Mouse (Mus musculus): ENCODE results near the gene Smad3. TPM values are rescaled to one million over a fixed set of nuclear protein-coding genes. Genes with fewer than 3 reads are reported as not detected.

Smad3 gene
- polyA plus RNA-seq, 1 experiment: not detected

- 95% methylated on average over 4 of the region's 4 CpGs for WGBS
- TF ChIP-seq POLR2A (IDR thresholded peaks at IDR 0.05; ENCODE audit: insufficient read depth, low read depth, low read length) (no peak), CTCF (IDR thresholded peaks at IDR 0.05; ENCODE audit: insufficient read depth, low read depth, low read length) (no peak)
- H3K4me1 ChIP-seq (ENCODE audit: control insufficient read depth, insufficient read depth, low read length): peaks cover 52% of the 10 kb centered on the region
These were observed 6.5 kb downstream of the Smad3 start for GRCm38 (mm10) chr9:63751325-63751724.

GRCm38 (mm10) chr9:63750360-63750974, 7.3 kb downstream of the Smad3 start:
- H3K27ac ChIP-seq (ENCODE audit: insufficient read depth, low read depth, low read length): no peak overlapping the region
- WGBS: 53% methylated on average over 10 of the region's 10 CpGs
- no peak overlapping the region for H3K4me3 ChIP-seq (ENCODE audit: insufficient read depth, low read depth, low read length)
- no peak for TF ChIP-seq POLR2A (IDR thresholded peaks at IDR 0.05; ENCODE audit: insufficient read depth, low read depth, low read length)
- no peak for TF ChIP-seq CTCF (IDR thresholded peaks at IDR 0.05; ENCODE audit: insufficient read depth, low read depth, low read length)
- H3K4me1 ChIP-seq (ENCODE audit: control insufficient read depth, insufficient read depth, low read length): peaks cover 53% of the 10 kb centered on the region

More at GRCm38 (mm10) chr9:63751325-63751724, 6.5 kb downstream of the Smad3 start:
- H3K27ac ChIP-seq (ENCODE audit: insufficient read depth, low read depth, low read length): no peak overlapping the region
- no peak overlapping the region for H3K4me3 ChIP-seq (ENCODE audit: insufficient read depth, low read depth, low read length)

- no peak for TF ChIP-seq POLR2A (IDR thresholded peaks at IDR 0.05; ENCODE audit: insufficient read depth, low read depth, low read length)
- no peak for TF ChIP-seq CTCF (IDR thresholded peaks at IDR 0.05; ENCODE audit: insufficient read depth, low read depth, low read length)
- whole genome bisulfite sequencing: 36% methylated on average over 15 of the region's 15 CpGs
- Histone ChIP-seq H3K4me3 (ENCODE audit: insufficient read depth, low read depth, low read length) (no peak overlapping the region), H3K4me1 (ENCODE audit: control insufficient read depth, insufficient read depth, low read length) (peaks cover 50% of the 10 kb centered on the region), H3K27ac (ENCODE audit: insufficient read depth, low read depth, low read length) (no peak overlapping the region)
These were observed 8.4 kb downstream of the Smad3 start for GRCm38 (mm10) chr9:63749296-63749915.

- Histone ChIP-seq H3K4me1 (ENCODE audit: control insufficient read depth, insufficient read depth, low read length) (peaks cover 54% of the 10 kb centered on the region), H3K27ac (ENCODE audit: insufficient read depth, low read depth, low read length) (no peak overlapping the region), H3K4me3 (ENCODE audit: insufficient read depth, low read depth, low read length) (no peak overlapping the region)
- WGBS: 84% methylated on average over 9 of the region's 9 CpGs
- TF ChIP-seq POLR2A (IDR thresholded peaks at IDR 0.05; ENCODE audit: insufficient read depth, low read depth, low read length) (no peak), CTCF (IDR thresholded peaks at IDR 0.05; ENCODE audit: insufficient read depth, low read depth, low read length) (no peak)
These were observed 10.0 kb downstream of the Smad3 start for GRCm38 (mm10) chr9:63747645-63748295.

GRCm38 (mm10) chr9:63746980-63747379, 10.8 kb downstream of the Smad3 start:
- WGBS: 98% methylated on average over 3 of the region's 3 CpGs
- no peak for TF ChIP-seq POLR2A (IDR thresholded peaks at IDR 0.05; ENCODE audit: insufficient read depth, low read depth, low read length)
- no peak for TF ChIP-seq CTCF (IDR thresholded peaks at IDR 0.05; ENCODE audit: insufficient read depth, low read depth, low read length)
- Histone ChIP-seq H3K27ac (ENCODE audit: insufficient read depth, low read depth, low read length) (no peak overlapping the region), H3K4me3 (ENCODE audit: insufficient read depth, low read depth, low read length) (no peak overlapping the region), H3K4me1 (ENCODE audit: control insufficient read depth, insufficient read depth, low read length) (peaks cover 61% of the 10 kb centered on the region)

GRCm38 (mm10) chr9:63745821-63746632, 11.8 kb downstream of the Smad3 start:
- TF ChIP-seq POLR2A (IDR thresholded peaks at IDR 0.05; ENCODE audit: insufficient read depth, low read depth, low read length) (no peak), CTCF (IDR thresholded peaks at IDR 0.05; ENCODE audit: insufficient read depth, low read depth, low read length) (no peak)
- 66% methylated on average over 19 of the region's 19 CpGs for WGBS
- Histone ChIP-seq H3K27ac (ENCODE audit: insufficient read depth, low read depth, low read length) (no peak overlapping the region), H3K4me3 (ENCODE audit: insufficient read depth, low read depth, low read length) (no peak overlapping the region), H3K4me1 (ENCODE audit: control insufficient read depth, insufficient read depth, low read length) (peaks cover 64% of the 10 kb centered on the region)

- WGBS: 95% methylated on average over 5 of the region's 5 CpGs
- H3K4me1 ChIP-seq (ENCODE audit: control insufficient read depth, insufficient read depth, low read length): peaks cover 67% of the 10 kb centered on the region
- no peak for TF ChIP-seq POLR2A (IDR thresholded peaks at IDR 0.05; ENCODE audit: insufficient read depth, low read depth, low read length)
- TF ChIP-seq CTCF (IDR thresholded peaks at IDR 0.05; ENCODE audit: insufficient read depth, low read depth, low read length): no peak
These were observed 13.2 kb downstream of the Smad3 start for GRCm38 (mm10) chr9:63744595-63744994.

GRCm38 (mm10) chr9:63743775-63744174, 14.0 kb downstream of the Smad3 start:
- TF ChIP-seq CTCF (IDR thresholded peaks at IDR 0.05; ENCODE audit: insufficient read depth, low read depth, low read length) (no peak), POLR2A (IDR thresholded peaks at IDR 0.05; ENCODE audit: insufficient read depth, low read depth, low read length) (no peak)
- H3K27ac ChIP-seq (ENCODE audit: insufficient read depth, low read depth, low read length): no peak overlapping the region
- WGBS: 91% methylated on average over 11 of the region's 11 CpGs
- H3K4me1 ChIP-seq (ENCODE audit: control insufficient read depth, insufficient read depth, low read length): peaks cover 69% of the 10 kb centered on the region
- no peak overlapping the region for H3K4me3 ChIP-seq (ENCODE audit: insufficient read depth, low read depth, low read length)

More at GRCm38 (mm10) chr9:63744595-63744994, 13.2 kb downstream of the Smad3 start:
- Histone ChIP-seq H3K4me3 (ENCODE audit: insufficient read depth, low read depth, low read length) (no peak overlapping the region), H3K27ac (ENCODE audit: insufficient read depth, low read depth, low read length) (no peak overlapping the region)
